Mouse (Mus musculus) limb, embryonic 14.5 days (tissue): ENCODE data around the gene Rpl36-ps4. TPM values are rescaled to one million over a fixed set of nuclear protein-coding genes. Genes with fewer than 3 reads are reported as not detected.

Experiments
- ATAC-seq: fragments of 200-750 bp; cut with Nextera tagmentation; 2 replicates; pipeline ENCODE4 v1.8.0; 2017; ENCODE audit warnings: low read depth, moderate number of reproducible peaks, moderate TSS enrichment; ENCODE audit not compliant: low FRiP score
- DNase-seq: peaks from one replicate; pipeline ENCODE4 v3.0.0-alpha.2; 2015; ENCODE audit warnings: low spot score
- H3K27ac ChIP-seq: fragments of 300-500 bp; sonication (generic); replicated peaks from 2 replicates; pipeline ENCODE4 v1.5.1; 2014; ENCODE audit warnings: low read depth, mild to moderate bottlenecking, low read length, moderate library complexity, mixed read lengths
- H3K27me3 ChIP-seq: fragments of 300-500 bp; sonication (generic); 2 replicates; pipeline ENCODE4 v1.6.1; 2014; ENCODE audit warnings: low read length, mixed read lengths; ENCODE audit not compliant: control insufficient read depth, insufficient read depth
- H3K36me3 ChIP-seq: fragments of 300-500 bp; sonication (generic); 2 replicates; pipeline ENCODE4 v1.6.1; 2014; ENCODE audit warnings: mild to moderate bottlenecking, low read length, moderate library complexity, mixed read lengths; ENCODE audit not compliant: control insufficient read depth, insufficient read depth
- H3K4me1 ChIP-seq: fragments of 300-500 bp; sonication (generic); 2 replicates; pipeline ENCODE4 v1.6.1; 2014; ENCODE audit warnings: antibody characterized with exemption, low read length, mixed read lengths; ENCODE audit not compliant: control insufficient read depth, insufficient read depth
- H3K4me2 ChIP-seq: fragments of 300-500 bp; sonication (generic); replicated peaks from 2 replicates; pipeline ENCODE4 v1.6.1; 2014; ENCODE audit warnings: low read depth, mild to moderate bottlenecking, low read length, moderate library complexity; ENCODE audit not compliant: severe bottlenecking
- H3K4me3 ChIP-seq: fragments of 300-500 bp; sonication (generic); replicated peaks from 2 replicates; pipeline ENCODE4 v1.5.1; 2014; ENCODE audit warnings: low read length
- H3K9ac ChIP-seq: fragments of 300-500 bp; sonication (generic); 2 replicates; pipeline ENCODE4 v1.6.1; 2014; ENCODE audit warnings: mild to moderate bottlenecking, low read depth, low read length, moderate library complexity; ENCODE audit not compliant: severe bottlenecking
- H3K9me3 ChIP-seq: fragments of 300-500 bp; sonication (generic); 2 replicates; pipeline ENCODE4 v1.6.1; 2016; ENCODE audit warnings: low read length; ENCODE audit not compliant: control insufficient read depth
- POLR2A ChIP-seq: fragments of 200-500 bp; IDR thresholded peaks from 2 replicates; pipeline ENCODE4 v1.8.0; 2012; ENCODE audit warnings: inconsistent platforms, mild to moderate bottlenecking, moderate library complexity, borderline replicate concordance; ENCODE audit not compliant: insufficient read depth, insufficient read length; ENCODE audit errors: extremely low read depth
- WGBS: fragments of 180-500 bp; shearing (Covaris S2); extraction: QIAGEN DNeasy Blood & Tissue Kit; methylation state at CpG from one replicate; pipeline ENCODE4 v1.1.7; 2014; 5-methylcytosine and 5-hydroxymethylcytosine counted together
- polyA plus RNA-seq, 2 experiments: library from polyadenylated mRNA; depleted of rRNA in 1 of 2; stranded (reverse) in 1 of 2; unstranded in 1 of 2; fragments of >200 nt; fragmentation: Nextera tagmentation in 1 of 2; extraction: Ambion mirVana in 1 of 2; gene quantifications; 2 replicates each; pipeline versions ENCODE4 v1.2.1 to v1.2.3; 2012 to 2014

Rpl36-ps4 gene
- polyA plus RNA-seq, 2 experiments = not detected

- no peak for ATAC-seq
- no peak overlapping the region for H3K9ac ChIP-seq
- no peaks in the 10 kb centered on the region for H3K27me3 ChIP-seq
- no peak for TF ChIP-seq POLR2A
- no peak for DNase-seq
- no peak overlapping the region for H3K4me2 ChIP-seq
- no peaks in the 10 kb centered on the region for H3K36me3 ChIP-seq
- no peaks in the 10 kb centered on the region for H3K4me1 ChIP-seq
- no peak overlapping the region for H3K27ac ChIP-seq
- H3K9me3 ChIP-seq = no peaks in the 10 kb centered on the region
- WGBS = 87% methylated on average over 8 of the region's 8 CpGs
- H3K4me3 ChIP-seq = no peak overlapping the region
Measured at GRCm38 (mm10) chr17:87903725-87904124, 17.1 kb upstream of the Rpl36-ps4 start.

GRCm38 (mm10) chr17:87915386-87915785, 5.4 kb upstream of the Rpl36-ps4 start:
- 74% methylated on average over 3 of the region's 3 CpGs for WGBS
- Histone ChIP-seq H3K4me3 (no peak overlapping the region), H3K9me3 (0 out of 2 replicates have a peak, but pooled peaks cover 10% of the 10 kb centered on the region), H3K4me2 (no peak overlapping the region), H3K27me3 (no peaks in the 10 kb centered on the region), H3K9ac (no peak overlapping the region), H3K36me3 (no peaks in the 10 kb centered on the region), H3K4me1 (no peaks in the 10 kb centered on the region), H3K27ac (no peak overlapping the region)
- no peak for TF ChIP-seq POLR2A
- ATAC-seq = no peak
- DNase-seq = no peak

- H3K4me2 ChIP-seq = no peak overlapping the region
- no peak overlapping the region for H3K9ac ChIP-seq
- H3K9me3 ChIP-seq = no peaks in the 10 kb centered on the region
- ATAC-seq (no peak), DNase-seq (no peak)
- H3K27me3 ChIP-seq = no peaks in the 10 kb centered on the region
- H3K27ac ChIP-seq = no peak overlapping the region
- H3K36me3 ChIP-seq = no peaks in the 10 kb centered on the region
- no peak overlapping the region for H3K4me3 ChIP-seq
- WGBS = 85% methylated on average over 5 of the region's 5 CpGs
- H3K4me1 ChIP-seq = no peaks in the 10 kb centered on the region
- TF ChIP-seq POLR2A = no peak
Measured at GRCm38 (mm10) chr17:87918121-87918520, 2.7 kb upstream of the Rpl36-ps4 start.

- Histone ChIP-seq H3K27me3 (no peaks in the 10 kb centered on the region), H3K36me3 (no peaks in the 10 kb centered on the region), H3K4me3 (no peak overlapping the region), H3K4me1 (no peaks in the 10 kb centered on the region), H3K27ac (no peak overlapping the region), H3K9ac (no peak overlapping the region), H3K9me3 (no peaks in the 10 kb centered on the region), H3K4me2 (no peak overlapping the region)
- ATAC-seq = no peak
- no peak for DNase-seq
- 86% methylated on average over 10 of the region's 10 CpGs for WGBS
- TF ChIP-seq POLR2A = no peak
Measured at GRCm38 (mm10) chr17:87934326-87934725, 13.5 kb downstream of the Rpl36-ps4 start.

- no peak for TF ChIP-seq POLR2A
- 91% methylated on average over 8 of the region's 8 CpGs for WGBS
- Histone ChIP-seq H3K27me3 (no peaks in the 10 kb centered on the region), H3K4me1 (no peaks in the 10 kb centered on the region), H3K4me3 (no peak overlapping the region), H3K9ac (no peak overlapping the region), H3K4me2 (no peak overlapping the region), H3K36me3 (no peaks in the 10 kb centered on the region), H3K27ac (no peak overlapping the region), H3K9me3 (no peaks in the 10 kb centered on the region)
- DNase-seq = no peak
- ATAC-seq = no peak
Measured at GRCm38 (mm10) chr17:87934736-87935135, 14.0 kb downstream of the Rpl36-ps4 start.

GRCm38 (mm10) chr17:87936156-87936555, 15.4 kb downstream of the Rpl36-ps4 start:
- Histone ChIP-seq H3K4me3 (no peak overlapping the region), H3K36me3 (no peaks in the 10 kb centered on the region), H3K9me3 (no peaks in the 10 kb centered on the region), H3K27me3 (no peaks in the 10 kb centered on the region), H3K4me1 (no peaks in the 10 kb centered on the region), H3K4me2 (no peak overlapping the region), H3K9ac (no peak overlapping the region), H3K27ac (no peak overlapping the region)
- DNase-seq = no peak
- TF ChIP-seq POLR2A = no peak
- no peak for ATAC-seq
- 85% methylated on average over 4 of the region's 4 CpGs for WGBS
